Mouse (Mus musculus) megakaryocyte, embryonic 14.5 days (primary cell): ENCODE measurements at regions not wholly inside any gene's neighbourhood (a gene's known extent, or its start where the extent isn't known, plus 50 kb on each side); places are given as distances from the start of the nearest gene placed in this dataset.

ENCODE experiments used
- H3K27me3 ChIP-seq: replicated peaks from 2 replicates; pipeline ENCODE3; 2012; ENCODE audit warnings: inconsistent platforms
- H3K36me3 ChIP-seq: replicated peaks from 2 replicates; pipeline ENCODE3; 2012; ENCODE audit warnings: low read length, inconsistent platforms, mixed read lengths
- H3K4me1 ChIP-seq: 2 replicates; pipeline ENCODE4 v1.6.1; 2012; ENCODE audit warnings: inconsistent platforms
- H3K4me3 ChIP-seq: replicated peaks from 2 replicates; pipeline ENCODE3; 2012; ENCODE audit warnings: moderate library complexity, mild to moderate bottlenecking, inconsistent platforms
- H3K9me3 ChIP-seq: 2 replicates; pipeline ENCODE4 v1.6.1; 2012; ENCODE audit warnings: inconsistent platforms
- FLI1 ChIP-seq: IDR thresholded peaks from 2 replicates; pipeline ENCODE4 v1.6.1; 2012; ENCODE audit warnings: low read length, inconsistent platforms, mixed read lengths
- GATA1 ChIP-seq: IDR thresholded peaks from 3 replicates; pipeline ENCODE4 v1.6.1; 2012; ENCODE audit warnings: mixed read lengths, low read length, inconsistent platforms, borderline replicate concordance

GRCm38 (mm10) chr8:92171578-92171977 is 185.8 kb upstream of the Irx5 start:
- Histone ChIP-seq H3K36me3 (no peaks in the 10 kb centered on the region), H3K4me3 (no peak overlapping the region), H3K9me3 (peaks cover 8% of the 10 kb centered on the region; the same call in 1 of the 2 replicates), H3K27me3 (no peaks in the 10 kb centered on the region), H3K4me1 (no peaks in the 10 kb centered on the region)
- TF ChIP-seq FLI1 (no peak), GATA1 (no peak)

- Histone ChIP-seq H3K4me3 (no peak overlapping the region), H3K36me3 (no peaks in the 10 kb centered on the region), H3K4me1 (no peaks in the 10 kb centered on the region), H3K9me3 (peaks cover 27% of the 10 kb centered on the region), H3K27me3 (no peaks in the 10 kb centered on the region)
- TF ChIP-seq FLI1: no peak
- no peak for TF ChIP-seq GATA1
These were observed 190.1 kb upstream of the Irx5 start for GRCm38 (mm10) chr8:92167340-92167783.

- no peak overlapping the region for H3K4me3 ChIP-seq
- H3K9me3 ChIP-seq: peaks cover 27% of the 10 kb centered on the region
- no peaks in the 10 kb centered on the region for H3K36me3 ChIP-seq
- H3K27me3 ChIP-seq: no peaks in the 10 kb centered on the region
- no peak for TF ChIP-seq FLI1
- no peak for TF ChIP-seq GATA1
- no peaks in the 10 kb centered on the region for H3K4me1 ChIP-seq
These were observed 192.1 kb upstream of the Irx5 start for GRCm38 (mm10) chr8:92165306-92165705.

GRCm38 (mm10) chr8:92164496-92164895 is 192.9 kb upstream of the Irx5 start:
- no peak for TF ChIP-seq FLI1
- no peak for TF ChIP-seq GATA1
- Histone ChIP-seq H3K9me3 (peaks cover 27% of the 10 kb centered on the region), H3K4me1 (no peaks in the 10 kb centered on the region), H3K36me3 (no peaks in the 10 kb centered on the region), H3K27me3 (no peaks in the 10 kb centered on the region), H3K4me3 (no peak overlapping the region)

- TF ChIP-seq FLI1 (no peak), GATA1 (no peak)
- Histone ChIP-seq H3K4me1 (no peaks in the 10 kb centered on the region), H3K27me3 (no peaks in the 10 kb centered on the region), H3K36me3 (no peaks in the 10 kb centered on the region), H3K9me3 (peaks cover 27% of the 10 kb centered on the region), H3K4me3 (no peak overlapping the region)
These were observed 196.4 kb upstream of the Irx5 start for GRCm38 (mm10) chr8:92161002-92161401.

- H3K4me3 ChIP-seq: no peak overlapping the region
- TF ChIP-seq GATA1 (no peak), FLI1 (no peak)
- peaks cover 31% of the 10 kb centered on the region for H3K9me3 ChIP-seq
These were observed 199.2 kb upstream of the Irx5 start for GRCm38 (mm10) chr8:92158219-92158618.

GRCm38 (mm10) chr8:92152478-92152877 is 204.9 kb upstream of the Irx5 start:
- Histone ChIP-seq H3K4me1 (no peaks in the 10 kb centered on the region), H3K27me3 (no peaks in the 10 kb centered on the region), H3K4me3 (no peak overlapping the region), H3K36me3 (no peaks in the 10 kb centered on the region), H3K9me3 (peaks cover 30% of the 10 kb centered on the region)
- no peak for TF ChIP-seq GATA1
- no peak for TF ChIP-seq FLI1

More at GRCm38 (mm10) chr8:92158219-92158618, 199.2 kb upstream of the Irx5 start:
- Histone ChIP-seq H3K27me3 (no peaks in the 10 kb centered on the region), H3K36me3 (no peaks in the 10 kb centered on the region), H3K4me1 (no peaks in the 10 kb centered on the region)

GRCm38 (mm10) chr8:92147672-92148071 is 209.8 kb upstream of the Irx5 start:
- H3K27me3 ChIP-seq: no peaks in the 10 kb centered on the region
- no peaks in the 10 kb centered on the region for H3K36me3 ChIP-seq
- TF ChIP-seq FLI1: no peak
- H3K4me1 ChIP-seq: no peaks in the 10 kb centered on the region
- H3K9me3 ChIP-seq: peaks cover 8% of the 10 kb centered on the region; the same call in 1 of the 2 replicates
- no peak overlapping the region for H3K4me3 ChIP-seq

- H3K27me3 ChIP-seq: no peaks in the 10 kb centered on the region
- no peaks in the 10 kb centered on the region for H3K36me3 ChIP-seq
- no peak overlapping the region for H3K4me3 ChIP-seq
- TF ChIP-seq FLI1: no peak
- TF ChIP-seq GATA1: no peak
- peaks cover 16% of the 10 kb centered on the region; the same call in 1 of the 2 replicates for H3K9me3 ChIP-seq
- no peaks in the 10 kb centered on the region for H3K4me1 ChIP-seq
These were observed 220.1 kb upstream of the Irx5 start for GRCm38 (mm10) chr8:92137091-92137882.

- Histone ChIP-seq H3K27me3 (no peaks in the 10 kb centered on the region), H3K9me3 (peaks cover 13% of the 10 kb centered on the region; the same call in 1 of the 2 replicates), H3K36me3 (no peaks in the 10 kb centered on the region), H3K4me3 (no peak overlapping the region), H3K4me1 (no peaks in the 10 kb centered on the region)
- TF ChIP-seq FLI1 (no peak), GATA1 (no peak)
These were observed 221.0 kb upstream of the Irx5 start for GRCm38 (mm10) chr8:92136413-92136812.

GRCm38 (mm10) chr8:92134434-92134833 is 223.0 kb upstream of the Irx5 start:
- no peak for TF ChIP-seq FLI1
- no peak for TF ChIP-seq GATA1
- Histone ChIP-seq H3K4me1 (no peaks in the 10 kb centered on the region), H3K9me3 (peaks cover 5% of the 10 kb centered on the region; the same call in 1 of the 2 replicates), H3K4me3 (no peak overlapping the region), H3K27me3 (no peaks in the 10 kb centered on the region), H3K36me3 (no peaks in the 10 kb centered on the region)
